Mouse (Mus musculus): ENCODE results near the gene Lsm14b.

DNA sequence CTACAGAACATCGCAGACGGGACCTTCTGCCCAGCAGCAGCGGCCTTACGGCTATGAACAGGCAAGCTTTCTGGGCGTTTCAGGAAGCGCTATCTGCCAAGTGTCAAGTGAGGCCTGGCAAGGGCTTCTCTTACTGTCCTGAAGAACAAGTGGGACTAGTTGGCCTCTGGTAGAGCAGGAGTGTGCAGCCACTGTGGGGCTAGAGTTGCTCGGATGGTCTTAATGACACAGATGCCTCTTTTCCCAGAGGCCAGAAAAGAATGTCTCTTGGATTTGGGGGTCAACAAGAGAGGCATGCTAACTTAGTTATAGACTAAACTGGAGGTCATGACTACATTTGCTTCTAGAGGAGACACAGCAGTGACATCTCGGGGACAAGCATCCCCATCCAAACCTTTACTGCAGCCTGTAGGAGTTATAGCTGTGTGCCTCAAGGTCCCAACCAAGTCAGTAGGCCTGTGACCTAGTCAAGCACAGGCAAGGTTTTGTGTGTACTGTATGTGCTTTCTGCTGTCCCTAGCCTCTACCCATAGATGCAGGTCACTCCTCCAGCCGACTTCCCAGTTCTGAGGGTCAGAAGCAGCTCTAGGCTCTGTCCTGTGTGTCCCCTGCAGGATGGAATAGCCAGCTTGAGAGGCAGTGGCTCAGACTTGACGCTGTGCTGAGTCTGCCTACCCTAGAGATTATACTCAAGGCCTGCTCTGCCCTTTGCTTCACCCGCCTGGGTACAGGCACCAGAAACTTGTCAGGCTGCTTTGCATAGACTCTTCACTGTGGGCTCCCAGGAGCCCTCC lies 38.7 kb downstream of the Lsm14b start:
- TF ChIP-seq CTCF (IDR thresholded peaks at IDR 0.05; ENCODE audit: low read depth, low read length) (no peak), EP300 (IDR thresholded peaks at IDR 0.05; ENCODE audit: insufficient read depth, low read depth, low read length) (no peak), POLR2A (IDR thresholded peaks at IDR 0.05; ENCODE audit: insufficient read depth, low read length) (no peak)

Measured in ES-Bruce4 (cell line).